In genomic region chrX:72917884-72918681, GRCm38 (mm10) we compare ENCODE assay signal across 8 mouse cellular contexts. TPM values are rescaled to one million over a fixed set of nuclear protein-coding genes. Genes with fewer than 3 reads are reported as not detected.
A peak's percentile ranks its signal among the peaks of the same experiment; 100 is the strongest.
DNase-seq lines count a peak whose midpoint lies in the region; ATAC-seq lines count a peak whose summit lies in the region.

Gene Cetn2, minus strand, starts transcription at chrX:72918411.
Gene Nsdhl, plus strand, starts transcription at chrX:72918557.

- no peaks in the 10 kb centered on the region for H3K4me1 ChIP-seq in lung, embryonic 16.5 days (replicated peaks; ENCODE audit: control insufficient read depth, insufficient read depth, low read length)

- no peak within 1 kb of the TSS for H3K27ac ChIP-seq in lung, embryonic 16.5 days (ENCODE audit: low read length)

- ATAC-seq in hematopoietic stem cell, adult 5-6 weeks (replicated peaks in 1 of 2; ENCODE audit: insufficient read depth in 1 of 2, low FRiP score in 2 of 2, low TSS enrichment in 1 of 2, low read depth in 1 of 2, poor library complexity in 2 of 2, severe bottlenecking in 2 of 2): peak; percentile 99 to 100
- ATAC-seq in lung, embryonic 16.5 days (ENCODE audit: low read depth): peak; percentile 99

- WGBS in lung, embryonic 16.5 days: 12% methylated on average over 41 of the region's 41 CpGs

- H3K4me2 ChIP-seq in lung, embryonic 16.5 days (ENCODE audit: low read depth, low read length): peak within 1 kb of the TSS; percentile 57

- DNase-seq in MEL-GATA-1-ER (ENCODE audit: extremely low read depth, low read depth): peak; percentile 98
- DNase-seq in cerebellum, adult 8-10 months: peak; percentile 81
- DNase-seq in forelimb bud, embryonic 11.5 days (ENCODE audit: low read depth, low spot score): peak; percentile 88
- peak; percentile 75 for DNase-seq in layer of hippocampus, adult 9-10 months (ENCODE audit: low spot score)
- DNase-seq in ovary, postnatal 10 days (ENCODE audit: low spot score): peak; percentile 46
- DNase-seq in thymus, postnatal 10 days (ENCODE audit: low spot score in 2 of 2): peak; percentile 68 to 81

- peak within 1 kb of the TSS; percentile 66 for H3K9ac ChIP-seq in lung, embryonic 16.5 days (ENCODE audit: low read length)

- H3K9me3 ChIP-seq in lung, embryonic 16.5 days (ENCODE audit: control insufficient read depth, low read length): no peaks in the 10 kb centered on the region

- peak within 1 kb of the TSS; percentile 66 for H3K4me3 ChIP-seq in lung, embryonic 16.5 days (ENCODE audit: low read length)

- H3K36me3 ChIP-seq in lung, embryonic 16.5 days (ENCODE audit: control insufficient read depth, insufficient read depth, low read length): no peaks in the 10 kb centered on the region

- H3K27me3 ChIP-seq in lung, embryonic 16.5 days (ENCODE audit: control insufficient read depth, insufficient read depth, low read depth, low read length): no peaks in the 10 kb centered on the region

RNA-seq across cellular contexts. Expression of gene Cetn2, which starts in this region (rescaled TPM):
- 98.1 and 157 TPM in 2 replicates for total RNA-seq in hematopoietic stem cell, adult 5-6 weeks (2017)
- 91.4 and 91.5 TPM in 2 replicates for polyA plus RNA-seq in lung, embryonic 16.5 days (2015; fragmentation: Nextera tagmentation; extraction: Ambion mirVana)

RNA-seq across cellular contexts. Expression of gene Nsdhl, which starts in this region (rescaled TPM):
- total RNA-seq in hematopoietic stem cell, adult 5-6 weeks (2017): 16.8 and 18.1 TPM in 2 replicates
- polyA plus RNA-seq in lung, embryonic 16.5 days (2015; fragmentation: Nextera tagmentation; extraction: Ambion mirVana): 18.4 and 18.9 TPM in 2 replicates

Comparison
In these comparisons a context has a peak if more than half of its experiments do, and no peak if none do; other contexts are left out.
1. DNase-seq: peak in every context shown above with its lines; median percentile 98 in MEL-GATA-1-ER; 88 in forelimb bud, embryonic 11.5 days; 81 in cerebellum, adult 8-10 months; 75 in layer of hippocampus, adult 9-10 months; 74 in thymus, postnatal 10 days; 46 in ovary, postnatal 10 days.